Mouse (Mus musculus) neural tube, embryonic 11.5 days (tissue): ENCODE results near the gene Prkcb. TPM values are rescaled to one million over a fixed set of nuclear protein-coding genes. Genes with fewer than 3 reads are reported as not detected.

ENCODE experiments used
- ATAC-seq: fragments of 200-750 bp; cut with Nextera tagmentation; 2 replicates; pipeline ENCODE4 v1.8.0; 2017; ENCODE audit warnings: moderate number of reproducible peaks, mild to moderate bottlenecking, moderate TSS enrichment, moderate library complexity; ENCODE audit not compliant: insufficient read depth, low FRiP score, low TSS enrichment
- DNase-seq: peaks from one replicate; pipeline ENCODE4 v3.0.0-alpha.2; 2015; ENCODE audit warnings: low spot score
- H3K27ac ChIP-seq: fragments of 300-500 bp; sonication (generic); 2 replicates; pipeline ENCODE4 v1.5.1; 2014; ENCODE audit warnings: low read depth, mild to moderate bottlenecking, low read length
- H3K27me3 ChIP-seq: fragments of 300-500 bp; sonication (generic); 2 replicates; pipeline ENCODE4 v1.6.1; 2014; ENCODE audit warnings: mild to moderate bottlenecking, low read length, mixed read lengths; ENCODE audit not compliant: control insufficient read depth, insufficient read depth
- H3K36me3 ChIP-seq: fragments of 300-500 bp; sonication (generic); 2 replicates; pipeline ENCODE4 v1.6.1; 2014; ENCODE audit warnings: mild to moderate bottlenecking, low read length, moderate library complexity, mixed read lengths; ENCODE audit not compliant: control insufficient read depth, insufficient read depth
- H3K4me1 ChIP-seq: fragments of 300-500 bp; sonication (generic); 2 replicates; pipeline ENCODE4 v1.6.1; 2014; ENCODE audit warnings: low read length, mixed read lengths; ENCODE audit not compliant: control insufficient read depth, insufficient read depth
- H3K4me2 ChIP-seq: fragments of 300-500 bp; sonication (generic); 2 replicates; pipeline ENCODE4 v1.6.1; 2014; ENCODE audit warnings: low read depth, mild to moderate bottlenecking, moderate library complexity
- H3K4me3 ChIP-seq: fragments of 300-500 bp; sonication (generic); 2 replicates; pipeline ENCODE4 v1.5.1; 2014; ENCODE audit warnings: low read depth, low read length
- H3K9ac ChIP-seq: fragments of 300-500 bp; sonication (generic); 2 replicates; pipeline ENCODE4 v1.6.1; 2014; ENCODE audit warnings: mild to moderate bottlenecking, low read length
- H3K9me3 ChIP-seq: fragments of 300-500 bp; sonication (generic); 2 replicates; pipeline ENCODE4 v1.6.1; 2016; ENCODE audit warnings: low read length; ENCODE audit not compliant: control insufficient read depth
- WGBS: fragments of 180-500 bp; shearing (Covaris S2); extraction: QIAGEN DNeasy Blood & Tissue Kit; methylation state at CpG from one replicate; pipeline ENCODE4 v1.1.7; 2014; 5-methylcytosine and 5-hydroxymethylcytosine counted together
- polyA plus RNA-seq: library from polyadenylated mRNA; unstranded; fragments of >200 nt; fragmentation: Nextera tagmentation; extraction: Ambion mirVana; gene quantifications from 2 replicates; pipeline ENCODE4 v1.2.1, GENCODE M21; 2014

The Prkcb gene
- polyA plus RNA-seq, 1 experiment from 2014 or later: 13.4 TPM

- Histone ChIP-seq H3K9me3 (no peaks in the 10 kb centered on the region), H3K4me3 (no peak overlapping the region), H3K27me3 (no peaks in the 10 kb centered on the region), H3K27ac (no peak overlapping the region), H3K4me1 (no peaks in the 10 kb centered on the region), H3K36me3 (no peaks in the 10 kb centered on the region), H3K4me2 (no peak overlapping the region), H3K9ac (no peak overlapping the region)
- DNase-seq: no peak
- no peak for ATAC-seq
- WGBS: 90% methylated on average over 9 of the region's 9 CpGs
Measured at GRCm38 (mm10) chr7:122307241-122307640, 18.7 kb downstream of the Prkcb start.

GRCm38 (mm10) chr7:122308661-122309060 is 20.1 kb downstream of the Prkcb start:
- DNase-seq (no peak), ATAC-seq (no peak)
- Histone ChIP-seq H3K9me3 (no peaks in the 10 kb centered on the region), H3K27me3 (no peaks in the 10 kb centered on the region), H3K27ac (no peak overlapping the region), H3K4me3 (no peak overlapping the region), H3K4me1 (no peaks in the 10 kb centered on the region), H3K9ac (no peak overlapping the region), H3K36me3 (no peaks in the 10 kb centered on the region), H3K4me2 (no peak overlapping the region)
- 89% methylated on average over 5 of the region's 5 CpGs for WGBS

GRCm38 (mm10) chr7:122309909-122310725 is 21.6 kb downstream of the Prkcb start:
- WGBS: 68% methylated on average over 14 of the region's 14 CpGs
- no peak overlapping the region for H3K4me2 ChIP-seq
- H3K4me3 ChIP-seq: no peak overlapping the region
- H3K36me3 ChIP-seq: no peaks in the 10 kb centered on the region
- no peak for DNase-seq
- H3K27me3 ChIP-seq: no peaks in the 10 kb centered on the region
- H3K27ac ChIP-seq: no peak overlapping the region
- ATAC-seq: no peak
- H3K4me1 ChIP-seq: no peaks in the 10 kb centered on the region
- H3K9me3 ChIP-seq: no peaks in the 10 kb centered on the region
- H3K9ac ChIP-seq: no peak overlapping the region

- no peak overlapping the region for H3K9ac ChIP-seq
- no peaks in the 10 kb centered on the region for H3K9me3 ChIP-seq
- no peaks in the 10 kb centered on the region for H3K27me3 ChIP-seq
- no peak overlapping the region for H3K4me2 ChIP-seq
- H3K27ac ChIP-seq: no peak overlapping the region
- 85% methylated on average over 7 of the region's 7 CpGs for WGBS
- no peak for ATAC-seq
- no peaks in the 10 kb centered on the region for H3K4me1 ChIP-seq
- DNase-seq: no peak
- no peak overlapping the region for H3K4me3 ChIP-seq
- no peaks in the 10 kb centered on the region for H3K36me3 ChIP-seq
Measured at GRCm38 (mm10) chr7:122310726-122311018, 22.1 kb downstream of the Prkcb start.

- Histone ChIP-seq H3K36me3 (no peaks in the 10 kb centered on the region), H3K27me3 (no peaks in the 10 kb centered on the region), H3K27ac (no peak overlapping the region), H3K9me3 (no peaks in the 10 kb centered on the region), H3K4me2 (no peak overlapping the region), H3K4me1 (no peaks in the 10 kb centered on the region), H3K9ac (no peak overlapping the region), H3K4me3 (no peak overlapping the region)
- no peak for ATAC-seq
- 88% methylated on average over 12 of the region's 12 CpGs for WGBS
- DNase-seq: no peak
Measured at GRCm38 (mm10) chr7:122313690-122314477, 25.3 kb downstream of the Prkcb start.

- no peak overlapping the region for H3K4me3 ChIP-seq
- no peaks in the 10 kb centered on the region for H3K36me3 ChIP-seq
- H3K27me3 ChIP-seq: no peaks in the 10 kb centered on the region
- 89% methylated on average over 8 of the region's 8 CpGs for WGBS
- H3K27ac ChIP-seq: no peak overlapping the region
- ATAC-seq (no peak), DNase-seq (no peak)
- H3K9ac ChIP-seq: no peak overlapping the region
- H3K4me2 ChIP-seq: no peak overlapping the region
- no peaks in the 10 kb centered on the region for H3K9me3 ChIP-seq
- H3K4me1 ChIP-seq: no peaks in the 10 kb centered on the region
Measured at GRCm38 (mm10) chr7:122315720-122316331, 27.3 kb downstream of the Prkcb start.

- no peaks in the 10 kb centered on the region for H3K9me3 ChIP-seq
- 92% methylated on average over 3 of the region's 3 CpGs for WGBS
- no peak overlapping the region for H3K27ac ChIP-seq
- no peak overlapping the region for H3K9ac ChIP-seq
- ATAC-seq (no peak), DNase-seq (no peak)
- no peaks in the 10 kb centered on the region for H3K4me1 ChIP-seq
- H3K4me3 ChIP-seq: no peak overlapping the region
- no peaks in the 10 kb centered on the region for H3K36me3 ChIP-seq
- H3K4me2 ChIP-seq: no peak overlapping the region
- H3K27me3 ChIP-seq: no peaks in the 10 kb centered on the region
Measured at GRCm38 (mm10) chr7:122316681-122317080, 28.1 kb downstream of the Prkcb start.

GRCm38 (mm10) chr7:122317485-122317884 is 28.9 kb downstream of the Prkcb start:
- no peak for ATAC-seq
- no peak overlapping the region for H3K4me3 ChIP-seq
- no peaks in the 10 kb centered on the region for H3K4me1 ChIP-seq
- H3K27ac ChIP-seq: no peak overlapping the region
- H3K9ac ChIP-seq: no peak overlapping the region
- DNase-seq: no peak
- no peaks in the 10 kb centered on the region for H3K36me3 ChIP-seq
- H3K27me3 ChIP-seq: no peaks in the 10 kb centered on the region
- no peaks in the 10 kb centered on the region for H3K9me3 ChIP-seq
- H3K4me2 ChIP-seq: no peak overlapping the region
